Mouse (Mus musculus) liver, postnatal 0 days (tissue): Measurements from ENCODE around the gene Fbxo21.

Experiments
- CTCF ChIP-seq: sonication (generic); IDR thresholded peaks from 2 replicates; pipeline ENCODE4 v1.5.1; 2016; ENCODE audit warnings: antibody characterized with exemption, low read depth
- EP300 ChIP-seq: IDR thresholded peaks from 2 replicates; pipeline ENCODE4 v1.6.1; 2016; ENCODE audit warnings: antibody characterized with exemption, low read depth, mild to moderate bottlenecking

GRCm38 (mm10) chr5:117932222-117932621, 44.3 kb upstream of the Fbxo21 start:
- no peak for TF ChIP-seq CTCF
- no peak for TF ChIP-seq EP300
